Mouse (Mus musculus): ENCODE data around the gene Rnf115.
A peak's percentile ranks its signal among the peaks of the same experiment; 100 is the strongest.

Rnf115 gene

DNA sequence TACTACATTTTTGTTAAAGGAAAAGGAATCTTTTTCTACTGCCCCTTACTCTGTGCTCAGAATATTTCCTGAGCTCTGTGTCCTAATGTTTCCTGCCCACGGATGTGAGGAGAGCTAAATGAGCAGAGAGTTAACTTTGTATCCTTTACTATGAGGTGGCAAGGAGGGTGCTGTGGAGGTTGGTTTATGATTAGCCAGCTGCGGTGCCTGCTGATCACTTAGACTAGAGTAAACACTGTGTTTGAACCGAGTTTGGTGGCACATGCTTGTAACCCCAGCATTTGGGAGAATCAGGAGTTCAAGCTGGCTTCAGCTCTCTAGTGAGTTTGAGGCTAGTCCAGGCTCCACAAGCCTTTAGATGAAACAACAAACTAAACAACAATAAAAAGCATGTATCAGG lies 49.7 kb downstream of the Rnf115 start:
- DNase-seq (ENCODE audit: low read depth), result no peak

DNA sequence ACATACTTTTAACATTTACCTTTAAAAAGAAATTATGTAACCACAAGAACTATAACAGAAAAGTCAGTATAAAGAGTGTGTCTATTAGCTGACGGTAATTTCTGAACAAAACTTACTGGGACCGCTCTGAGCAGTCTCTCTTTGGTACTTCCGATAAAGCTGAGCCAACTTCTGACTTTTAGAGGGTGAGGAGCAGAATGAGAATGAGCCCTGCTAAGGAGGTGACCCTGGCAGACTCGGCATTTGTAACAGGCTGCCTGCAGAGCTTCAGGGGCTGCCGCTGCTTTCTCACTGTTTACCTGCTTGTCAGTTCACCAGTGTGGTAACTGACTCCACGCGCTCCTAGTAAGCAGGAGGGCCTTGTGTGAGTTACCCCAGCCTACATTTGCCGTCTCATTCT lies 54.8 kb downstream of the Rnf115 start:
- DNase-seq (ENCODE audit: low read depth), result no peak

DNA sequence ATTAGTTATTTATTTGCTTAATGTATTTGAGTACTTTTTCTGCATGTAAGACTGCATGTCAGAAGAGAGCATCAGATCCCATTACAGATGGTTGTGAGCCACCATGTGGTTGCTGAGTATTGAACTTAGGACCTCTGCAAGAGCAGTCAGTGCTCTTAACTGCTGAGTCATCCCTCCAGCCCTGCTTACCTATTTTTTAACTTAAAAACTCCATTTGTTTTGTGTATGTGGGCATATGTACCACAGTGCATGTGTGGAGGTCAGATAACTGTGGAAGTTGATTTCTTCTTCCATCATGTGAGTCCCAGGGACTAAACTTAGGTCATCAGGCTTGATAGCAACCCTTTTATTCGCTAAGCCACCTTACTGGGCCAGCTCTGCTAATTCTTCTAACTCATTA lies 60.3 kb downstream of the Rnf115 start:
- DNase-seq (ENCODE audit: low read depth), result peak; percentile 43

DNA sequence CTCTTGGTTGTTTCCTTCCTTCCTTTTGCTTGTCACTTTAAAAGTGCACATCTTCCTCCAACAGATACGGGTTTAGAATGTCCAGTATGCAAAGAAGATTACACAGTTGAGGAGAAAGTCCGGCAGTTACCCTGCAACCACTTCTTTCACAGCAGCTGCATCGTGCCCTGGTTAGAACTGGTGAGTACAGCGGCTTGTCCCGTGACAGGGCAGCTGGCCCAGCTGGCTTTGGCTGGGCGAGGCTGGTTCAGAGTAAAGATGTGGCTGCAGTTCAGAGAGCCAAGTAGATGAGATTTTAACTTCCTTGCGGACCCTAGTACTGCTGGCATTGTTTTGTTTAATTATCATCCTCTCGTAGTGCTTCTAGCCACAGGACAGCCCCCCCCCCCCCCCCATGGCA lies 61.0 kb downstream of the Rnf115 start:
- DNase-seq (ENCODE audit: low read depth), result no peak

DNA sequence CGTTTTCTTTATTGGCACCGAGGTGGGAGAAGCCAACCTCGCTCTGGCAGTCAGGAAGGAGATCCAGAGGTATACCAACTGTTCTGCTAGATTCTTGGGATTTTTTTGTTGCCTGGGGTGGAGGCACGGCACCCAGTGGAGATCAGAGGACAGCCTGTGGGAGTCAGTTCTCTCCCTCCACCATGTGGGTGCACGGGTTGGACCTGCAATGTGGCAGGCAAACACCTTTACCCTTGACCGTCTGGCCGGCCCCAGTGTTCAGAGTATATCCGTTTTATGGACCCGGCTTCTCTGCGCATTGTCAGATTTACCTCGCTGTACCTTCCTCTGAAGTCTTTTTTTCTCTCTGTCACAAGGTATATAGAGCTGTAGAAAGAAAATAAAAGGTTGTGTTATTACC lies 72.8 kb downstream of the Rnf115 start:
- no peak for DNase-seq (ENCODE audit: low read depth)

DNA sequence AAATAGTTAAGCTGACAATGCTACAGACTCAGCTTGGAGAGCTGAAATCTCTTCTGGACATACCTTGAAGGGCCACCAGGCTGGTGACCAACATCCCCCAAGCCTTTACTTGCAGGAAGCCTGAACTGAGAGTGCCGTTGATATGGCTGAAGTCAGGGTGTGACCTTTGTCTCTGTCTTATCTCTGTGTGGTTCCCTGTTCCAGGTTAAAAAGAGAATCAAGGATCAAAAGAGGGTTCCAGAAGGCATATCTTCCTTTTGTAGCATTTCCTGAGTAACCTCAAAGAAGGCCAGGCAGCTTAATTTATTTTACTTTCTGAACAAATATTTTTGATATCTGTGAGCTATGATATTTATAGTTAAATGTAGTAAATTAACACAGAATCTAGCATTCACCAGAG lies 74.8 kb downstream of the Rnf115 start:
- no peak for DNase-seq (ENCODE audit: low read depth)

DNA sequence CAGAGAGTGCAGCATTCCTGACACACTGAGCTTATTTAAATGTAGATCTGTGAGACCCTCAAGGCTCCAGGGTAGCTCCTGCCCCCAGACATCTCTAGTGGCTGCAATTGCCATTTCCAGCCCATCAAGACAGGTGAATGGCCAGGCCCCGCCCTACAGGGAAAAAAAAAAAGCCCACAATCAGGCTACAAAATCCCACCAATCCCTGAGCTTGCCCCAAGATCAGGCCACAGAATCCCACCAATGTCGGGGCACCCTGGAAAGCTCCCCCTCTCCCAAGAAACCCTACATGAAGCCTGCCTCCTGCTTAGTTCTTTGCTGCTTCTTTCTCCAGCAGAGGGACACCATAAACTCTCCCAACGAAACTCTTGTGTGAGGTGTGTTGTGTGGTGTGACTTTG lies 80.7 kb downstream of the Rnf115 start:
- DNase-seq (ENCODE audit: low read depth), result no peak

DNA sequence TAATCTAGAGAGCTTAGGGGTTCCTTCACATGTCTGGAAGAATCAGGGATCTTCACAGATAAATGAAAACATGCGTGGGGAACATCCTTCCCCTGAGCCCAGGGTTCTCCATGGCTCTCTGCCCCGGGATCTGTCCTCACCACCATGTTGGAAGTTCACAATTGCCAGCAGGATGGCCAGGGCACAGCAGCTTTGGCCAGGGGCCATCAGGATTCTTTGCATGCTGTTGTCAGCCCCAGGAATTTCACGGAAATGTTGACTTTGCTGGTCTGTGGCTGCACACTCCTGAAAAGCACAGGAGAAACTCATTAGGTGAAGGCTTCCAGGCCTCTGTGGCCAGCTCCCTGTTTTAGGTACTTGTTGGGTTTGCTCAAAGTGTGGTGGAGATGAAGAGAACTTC lies 81.2 kb downstream of the Rnf115 start:
- peak; percentile 55 for DNase-seq (ENCODE audit: low read depth)

DNA sequence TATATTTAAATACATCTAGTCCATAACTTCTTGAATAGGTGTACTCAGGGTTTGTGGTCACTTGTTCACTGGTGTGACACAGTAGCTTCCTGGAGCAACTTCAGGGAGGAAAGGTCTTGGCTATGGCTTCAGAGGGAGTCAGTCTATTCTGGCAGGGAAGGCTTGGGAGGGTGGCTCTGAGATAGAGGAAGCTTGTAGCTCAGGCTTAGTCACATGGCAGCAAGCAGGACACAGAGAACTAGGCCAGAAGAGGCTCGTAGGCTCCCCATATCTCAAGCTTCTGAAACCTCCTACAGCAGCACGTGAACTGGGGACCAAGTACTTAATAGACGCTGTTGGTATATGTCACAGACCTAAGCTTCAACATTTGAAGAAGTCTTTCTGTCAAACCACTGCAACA lies 83.8 kb downstream of the Rnf115 start:
- DNase-seq (ENCODE audit: low read depth), result no peak

DNA sequence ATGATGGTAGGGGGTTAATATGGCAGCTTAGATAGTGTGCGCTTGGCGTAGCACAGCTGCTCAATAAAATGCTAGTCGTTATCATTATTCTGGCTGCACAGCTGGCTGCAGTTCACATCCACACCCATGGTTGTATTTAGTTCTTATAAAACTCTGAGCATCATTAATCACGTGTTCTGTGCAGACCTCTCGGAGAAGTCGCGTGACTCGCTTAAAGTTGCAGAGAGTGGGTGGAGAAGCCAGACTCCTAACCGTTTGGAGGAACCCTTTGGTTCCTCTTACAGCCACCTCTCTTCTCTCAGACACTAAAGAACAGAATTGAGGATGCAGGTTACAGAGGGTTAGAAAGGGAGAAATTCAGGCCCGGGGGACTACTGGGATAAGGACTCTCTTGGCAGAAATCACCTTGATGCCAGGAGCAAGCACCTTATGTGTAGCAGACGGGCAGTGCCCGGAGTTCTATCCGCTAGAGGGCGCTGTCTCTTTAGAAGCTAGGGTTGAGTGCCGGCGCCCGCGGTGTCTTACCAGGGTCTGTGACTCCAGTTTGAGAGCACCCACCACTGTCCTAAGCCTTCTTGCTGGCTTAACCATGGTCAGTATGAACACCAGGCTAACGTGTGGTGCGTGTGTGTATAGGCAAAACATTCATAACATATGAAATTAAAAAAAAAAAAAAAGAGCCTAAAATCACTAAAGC lies 85.1 kb downstream of the Rnf115 start:
- DNase-seq (ENCODE audit: low read depth), result peak; percentile 47

DNA sequence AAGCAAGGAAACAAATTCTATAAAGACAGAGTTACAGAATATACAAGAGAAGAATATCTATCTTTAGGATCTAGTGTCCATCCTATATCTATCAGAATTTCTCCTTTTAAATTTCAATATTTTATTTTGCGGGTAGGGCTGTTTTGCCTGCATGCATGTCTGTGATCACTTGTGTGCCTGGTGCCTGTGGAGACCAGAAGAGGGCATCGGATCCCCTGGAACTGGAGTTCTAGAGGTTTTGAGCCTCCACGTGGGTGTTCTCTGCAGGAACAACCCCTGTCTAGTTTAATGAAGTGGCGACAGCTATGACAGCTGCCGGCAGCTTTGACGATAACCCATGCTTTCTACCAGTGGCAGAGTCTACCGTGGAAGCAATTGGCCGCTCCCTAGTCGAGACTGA lies 85.6 kb downstream of the Rnf115 start:
- peak; percentile 34 for DNase-seq (ENCODE audit: low read depth)

DNA sequence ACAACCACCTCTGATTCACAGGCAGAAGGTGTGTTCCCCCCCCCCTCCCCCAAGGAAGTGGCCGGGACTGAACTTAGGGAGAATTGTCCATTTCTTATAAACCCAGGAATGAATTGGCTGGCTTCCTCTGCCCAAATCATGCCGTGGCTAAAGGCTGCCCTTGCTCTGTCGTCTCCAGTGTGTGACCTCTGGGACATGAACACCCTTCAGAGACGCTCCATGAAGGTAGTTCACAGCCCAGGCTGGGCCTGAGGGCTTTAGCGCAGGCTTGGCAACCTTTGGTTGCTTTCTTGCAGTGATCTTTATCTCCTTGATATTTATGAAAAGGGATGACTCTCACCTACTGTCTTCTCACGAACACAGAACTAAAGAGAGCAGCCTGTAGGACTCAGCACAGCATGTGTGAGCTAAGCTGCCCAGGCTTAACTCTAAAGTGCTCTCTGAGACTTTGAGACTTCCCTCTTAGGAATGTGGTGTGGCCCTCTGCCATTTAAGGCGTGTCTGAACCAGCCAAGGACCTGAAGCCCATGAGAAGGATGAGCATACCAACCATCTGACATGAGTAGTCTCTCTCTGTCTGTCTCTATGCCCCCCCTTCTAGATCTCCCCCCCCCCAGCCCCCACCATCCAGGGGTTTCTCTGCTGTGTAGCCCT lies 86.3 kb downstream of the Rnf115 start:
- peak; percentile 65 for DNase-seq (ENCODE audit: low read depth)

DNA sequence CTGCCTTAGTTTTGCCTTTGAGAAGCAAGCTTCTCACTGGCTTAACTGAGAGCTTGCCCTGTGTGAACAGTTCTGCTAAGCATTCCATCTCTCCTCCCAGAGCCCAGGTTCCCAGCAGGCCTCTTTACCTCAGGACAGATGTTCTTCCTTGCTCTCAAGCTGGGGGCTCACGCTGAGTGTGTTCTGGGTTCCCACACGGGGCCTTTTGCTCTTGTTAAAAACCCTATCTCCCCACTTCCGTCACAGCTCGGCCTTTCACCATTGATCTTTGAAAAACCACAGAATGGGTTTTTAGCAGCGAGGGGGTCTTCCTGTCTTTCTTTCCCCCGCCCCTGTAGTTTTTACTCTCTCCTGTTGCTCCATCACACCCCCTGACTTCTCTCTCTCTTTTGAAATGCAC lies 86.9 kb downstream of the Rnf115 start:
- DNase-seq (ENCODE audit: low read depth), result no peak

DNA sequence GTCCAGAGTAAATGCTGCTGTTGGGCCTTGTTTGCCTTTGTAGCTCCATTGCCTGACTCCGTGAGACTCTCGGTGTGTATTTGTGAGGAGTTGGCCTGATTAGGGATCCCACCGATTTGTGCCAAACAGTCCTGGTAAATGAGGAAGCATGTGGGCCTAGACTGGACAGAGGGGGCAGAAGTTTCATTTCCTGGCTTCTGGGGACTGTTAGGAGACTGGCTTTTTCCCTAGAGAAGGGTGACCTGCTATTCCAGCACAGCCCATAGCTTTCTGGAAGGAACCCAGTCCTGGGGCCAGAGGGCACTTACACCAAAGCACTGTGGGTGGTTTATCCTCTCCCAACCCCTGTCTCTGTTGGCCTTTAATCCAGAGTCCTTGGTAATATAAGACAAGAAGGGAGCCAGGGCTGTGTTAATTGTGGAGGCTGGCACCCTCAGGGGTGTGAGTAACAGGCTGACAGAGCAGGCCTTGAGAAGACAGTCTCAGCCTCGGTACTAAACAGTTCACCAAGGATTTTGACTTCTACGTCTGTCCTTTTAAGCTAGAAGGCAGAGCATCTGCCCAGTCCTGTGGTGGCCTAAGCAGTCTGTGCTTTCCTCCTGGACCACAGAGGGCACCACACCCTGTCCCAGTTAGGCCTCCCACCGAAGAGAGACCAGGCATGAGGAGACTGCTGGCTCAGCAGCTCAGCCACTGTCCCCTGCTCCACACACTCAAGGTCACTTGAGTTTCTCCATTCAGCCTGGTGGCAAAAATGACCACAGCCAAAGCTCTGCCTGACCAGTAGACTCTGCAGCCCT lies 92.9 kb downstream of the Rnf115 start:
- DNase-seq (ENCODE audit: low read depth), result no peak

DNA sequence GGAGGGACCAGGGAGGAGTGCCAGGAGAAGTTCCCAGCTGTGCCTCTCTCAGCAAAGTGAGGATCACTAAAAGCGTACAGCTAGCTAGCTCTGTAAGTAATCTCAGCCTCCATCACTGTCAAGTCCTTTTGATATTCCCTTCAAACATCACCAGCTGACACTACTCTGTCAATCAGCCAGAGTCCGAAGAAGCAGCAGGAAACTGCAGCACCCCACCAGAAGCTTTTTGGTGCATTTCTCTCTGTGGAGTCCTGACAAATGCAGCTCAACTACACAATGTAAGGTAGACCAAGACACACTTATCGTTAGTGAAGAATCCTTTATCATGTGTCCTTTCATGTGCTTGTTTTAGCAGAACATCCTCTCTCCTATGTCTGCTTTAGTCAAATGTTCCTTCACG lies 94.1 kb downstream of the Rnf115 start:
- no peak for DNase-seq (ENCODE audit: low read depth)

DNA sequence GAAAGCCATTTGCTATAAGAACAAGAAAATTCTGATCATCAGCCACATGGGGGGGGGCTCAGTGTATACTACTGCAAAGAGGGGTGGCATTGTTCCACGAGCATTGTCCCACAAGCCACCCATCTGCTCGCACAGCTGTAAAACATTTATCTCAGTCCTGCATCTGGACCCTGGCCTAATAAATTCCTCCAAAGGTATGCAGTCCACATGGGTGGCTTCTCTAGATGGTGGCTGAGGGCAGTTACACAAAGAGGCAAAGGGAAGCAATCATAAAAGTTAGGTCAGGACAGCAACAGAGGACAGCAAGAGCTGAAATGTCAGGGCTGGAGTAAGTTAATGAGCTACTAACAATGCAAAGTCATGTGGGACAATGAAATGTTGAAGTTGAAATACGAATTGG lies 96.2 kb downstream of the Rnf115 start:
- DNase-seq (ENCODE audit: low read depth), result no peak

DNA sequence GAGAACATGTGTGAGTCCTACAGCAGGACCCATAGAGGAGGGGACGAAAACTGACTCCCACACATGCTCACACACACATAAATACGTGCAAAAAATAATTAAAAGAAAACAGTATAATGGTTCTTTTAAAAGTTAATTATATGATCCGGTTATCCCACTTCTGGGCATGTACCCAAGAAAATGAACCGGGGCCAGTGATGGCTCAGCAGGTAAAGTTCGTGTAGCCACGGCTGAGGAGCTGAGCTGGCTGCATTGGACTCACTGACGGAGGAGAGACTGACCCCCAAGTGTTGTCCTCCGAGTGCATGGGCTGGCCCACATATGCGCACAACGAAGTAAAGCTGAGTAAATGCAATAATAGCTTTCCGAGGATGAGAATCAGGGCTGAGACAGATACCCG lies 97.2 kb downstream of the Rnf115 start:
- DNase-seq (ENCODE audit: low read depth), result no peak

DNA sequence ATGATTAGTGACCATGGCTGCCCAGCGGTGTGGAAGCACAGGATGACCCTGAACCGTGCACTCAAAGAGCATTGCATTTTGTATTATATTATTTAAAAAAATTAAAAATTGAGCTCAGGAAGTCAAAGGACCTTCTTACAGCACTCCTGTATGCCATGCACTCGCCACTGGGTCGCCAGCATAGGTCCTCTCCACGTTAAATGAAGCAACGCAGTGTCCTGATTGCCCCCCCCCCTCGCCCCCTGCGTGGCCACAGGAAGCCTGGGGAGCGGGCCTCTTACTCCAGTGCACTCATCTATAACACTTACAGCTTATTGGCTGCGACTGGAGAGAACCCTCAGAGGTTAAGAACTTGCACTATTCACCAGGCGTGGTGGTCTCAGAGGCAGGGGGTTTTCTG lies 97.8 kb downstream of the Rnf115 start:
- no peak for DNase-seq (ENCODE audit: low read depth)

DNA sequence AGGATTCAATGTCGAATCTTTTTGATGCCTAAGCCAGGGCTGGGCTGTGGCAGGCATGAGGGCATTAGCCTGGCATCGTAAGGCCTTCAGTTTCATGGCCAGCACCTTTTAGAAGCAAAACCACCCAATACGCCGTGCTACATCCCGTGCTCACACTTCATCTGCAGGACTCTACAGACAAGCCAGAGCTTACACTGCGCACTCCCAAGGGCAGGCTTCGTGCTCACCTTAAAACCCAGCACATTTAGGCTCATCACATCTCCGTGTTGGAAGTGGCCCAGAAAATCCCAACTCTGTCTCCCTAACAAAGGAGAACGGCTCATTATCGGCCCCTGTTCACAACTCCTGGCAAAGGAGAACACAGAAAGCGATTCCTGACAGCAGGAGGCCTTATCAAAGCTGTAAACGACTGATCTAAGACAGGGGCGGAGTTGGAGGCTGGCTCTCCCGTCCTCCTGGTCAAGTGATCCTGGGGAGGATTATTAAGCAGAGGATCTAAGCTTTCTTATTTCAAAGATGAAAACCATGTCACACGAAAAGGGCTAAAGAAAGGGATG lies 100.9 kb downstream of the Rnf115 start:
- no peak for DNase-seq (ENCODE audit: low read depth)

DNA sequence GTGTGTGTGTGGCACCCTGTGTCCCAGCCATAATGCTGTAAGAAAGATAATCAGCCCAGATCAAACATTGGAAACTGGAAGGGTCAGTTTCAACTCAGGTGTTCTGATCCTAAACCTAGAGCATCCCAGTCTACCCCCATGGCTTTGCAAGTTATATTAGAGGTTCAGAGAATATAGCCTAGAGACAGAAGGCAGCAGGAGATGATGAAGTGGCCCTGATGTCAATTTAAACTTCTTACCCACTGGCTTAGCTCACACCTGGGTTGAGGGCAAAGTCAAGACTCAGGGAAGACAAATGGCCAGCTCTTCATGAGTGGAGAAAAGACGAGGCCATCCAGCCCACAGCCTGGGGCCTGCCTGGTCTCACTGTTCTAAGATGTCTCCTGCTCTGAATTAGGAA lies 101.5 kb downstream of the Rnf115 start, which contains the start of the genes Pdzk1 and Cd160:
Gene Pdzk1, plus strand, starts transcription at position 301 of the 400 bp plus-strand sequence.
Gene Cd160, minus strand, starts transcription at position 368 of the 400 bp plus-strand sequence.
- DNase-seq (ENCODE audit: low read depth), result no peak

DNA sequence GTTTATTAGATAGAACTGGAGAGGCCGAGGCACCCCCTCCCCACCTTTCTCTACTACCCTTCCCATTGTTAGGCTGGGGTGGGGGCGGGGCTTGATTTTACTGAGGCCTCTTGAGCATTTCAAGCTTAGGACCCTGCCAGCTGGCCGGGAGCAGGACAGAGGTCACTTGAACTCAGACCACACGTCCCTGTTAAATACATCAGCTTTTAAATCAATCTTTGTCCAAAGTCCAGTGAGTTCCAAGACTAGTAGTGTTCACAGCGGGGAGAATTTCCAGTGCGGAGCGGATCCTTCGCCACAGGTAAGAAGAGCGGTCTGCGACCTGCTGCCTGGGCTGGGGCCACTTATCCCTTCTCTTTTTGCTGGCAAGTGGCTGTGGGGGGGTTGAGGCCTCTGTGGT lies 102.4 kb downstream of the Rnf115 start:
- DNase-seq (ENCODE audit: low read depth), result no peak

DNA sequence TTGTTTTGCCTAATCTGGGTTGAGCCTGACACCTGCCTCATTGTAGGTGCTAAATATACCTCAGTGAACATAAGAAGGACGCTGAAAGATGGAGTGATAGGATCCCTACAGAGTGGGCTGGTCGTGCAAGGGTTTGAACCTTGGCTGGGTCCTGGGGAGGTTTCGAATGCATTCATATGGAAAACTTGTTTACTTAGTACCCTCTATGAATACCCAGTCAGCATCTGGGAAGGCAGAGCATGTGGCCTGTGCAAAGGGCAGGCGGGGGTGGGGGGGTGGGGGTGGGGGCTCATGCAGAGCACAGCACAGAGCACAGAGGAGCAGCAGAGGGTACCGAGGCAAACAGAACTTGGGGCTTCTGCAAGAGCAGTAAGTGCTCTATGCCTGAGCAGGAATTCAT lies 105.5 kb downstream of the Rnf115 start:
- DNase-seq (ENCODE audit: low read depth), result no peak
